Mouse (Mus musculus) small intestine, adult 2 months (tissue): ENCODE measurements around the gene Ephx4.

Source experiments
- CTCF ChIP-seq: fragments of 200-500 bp; IDR thresholded peaks from 2 replicates; pipeline ENCODE4 v1.5.1; 2012; ENCODE audit warnings: low read depth, mild to moderate bottlenecking, control low read depth, inconsistent platforms, low read length, moderate library complexity, mixed read lengths; ENCODE audit not compliant: insufficient replicate concordance, insufficient read length; ENCODE audit errors: extremely low read depth
- POLR2A ChIP-seq: fragments of 200-500 bp; IDR thresholded peaks from 2 replicates; pipeline ENCODE4 v1.6.1; 2012; ENCODE audit warnings: low read depth, mild to moderate bottlenecking, control low read depth, inconsistent platforms, low read length, moderate library complexity

DNA sequence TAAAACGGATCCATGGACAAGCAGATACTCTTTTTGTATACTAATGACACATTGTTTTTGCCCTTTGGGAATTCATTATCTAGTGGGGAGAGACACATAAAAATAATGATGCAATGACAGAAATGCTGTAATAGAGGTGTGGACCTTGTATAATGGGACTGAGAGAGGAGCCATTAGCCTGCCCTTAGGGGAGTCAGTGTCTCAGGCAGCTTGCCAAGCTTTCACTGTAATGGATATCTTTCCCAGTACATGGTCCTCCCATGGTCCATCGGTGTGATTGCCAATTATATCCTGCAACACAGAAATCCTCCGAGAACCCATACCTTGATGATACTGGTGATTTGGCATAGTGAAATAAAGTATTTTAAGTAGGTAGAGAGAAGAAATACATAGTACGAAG lies 41.7 kb downstream of the Ephx4 start:
- TF ChIP-seq CTCF (no peak), POLR2A (no peak)
